Mouse (Mus musculus): ENCODE results near the gene Art1. TPM values are rescaled to one million over a fixed set of nuclear protein-coding genes. Genes with fewer than 3 reads are reported as not detected.

The Art1 gene
- 0.25 and 0.57 TPM in 2 replicates for polyA plus RNA-seq (2015; fragmentation: Nextera tagmentation; extraction: Ambion mirVana)

GRCm38 (mm10) chr7:102101487-102101886, at the start of gene Art1:
Gene Art1, plus strand, starts transcription at chr7:102101743.
- Histone ChIP-seq H3K27me3 (ENCODE audit: control insufficient read depth, insufficient read depth, low read depth, low read length) (no peaks in the 10 kb centered on the region), H3K4me3 (ENCODE audit: low read depth, low read length) (no peak within 1 kb of the TSS), H3K27ac (ENCODE audit: low read length) (no peak within 1 kb of the TSS), H3K36me3 (ENCODE audit: control insufficient read depth, insufficient read depth, low read length) (no peaks in the 10 kb centered on the region), H3K9me3 (replicated peaks; ENCODE audit: control insufficient read depth, low read length, poor library complexity, severe bottlenecking) (no peaks in the 10 kb centered on the region), H3K4me1 (ENCODE audit: control insufficient read depth, insufficient read depth, low read length) (peaks cover 3% of the 10 kb centered on the region; the same call in 1 of the 2 replicates), H3K9ac (ENCODE audit: low read depth, low read length) (no peak within 1 kb of the TSS), H3K4me2 (ENCODE audit: low read length) (no peak within 1 kb of the TSS)
- no peak for ATAC-seq
- WGBS: 37% methylated on average over 5 of the region's 5 CpGs

DNA sequence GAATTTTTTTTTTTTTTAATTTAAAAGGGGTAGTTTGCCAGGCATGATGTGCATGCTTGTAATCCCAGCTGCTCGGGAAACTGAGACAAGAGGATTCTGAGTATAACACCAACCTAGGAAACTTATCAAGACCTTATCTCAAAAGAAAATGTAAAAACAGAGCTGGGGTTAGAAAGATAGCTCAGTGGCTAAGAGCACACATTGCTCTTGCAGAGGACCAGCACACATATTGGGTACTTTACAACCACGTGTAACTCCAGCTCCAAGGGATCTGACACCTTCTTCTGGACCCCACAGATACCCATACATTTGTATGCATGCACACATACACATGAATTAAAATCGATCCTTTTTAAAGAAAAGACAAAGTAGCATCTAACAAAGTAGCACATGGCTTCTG, 40.2 kb upstream of the Art1 start:
- 96% methylated on average over 3 of the region's 3 CpGs for WGBS
- ATAC-seq: no peak
- no peak overlapping the region for H3K27ac ChIP-seq (ENCODE audit: low read length)
- H3K9ac ChIP-seq (ENCODE audit: low read depth, low read length): no peak overlapping the region
- no peak overlapping the region for H3K4me2 ChIP-seq (ENCODE audit: low read length)
- no peaks in the 10 kb centered on the region for H3K27me3 ChIP-seq (ENCODE audit: control insufficient read depth, insufficient read depth, low read depth, low read length)
- peaks cover 29% of the 10 kb centered on the region for H3K4me1 ChIP-seq (ENCODE audit: control insufficient read depth, insufficient read depth, low read length)
- no peak overlapping the region for H3K4me3 ChIP-seq (ENCODE audit: low read depth, low read length)
- 0 out of 2 replicates have a peak, but pooled peaks cover 2% of the 10 kb centered on the region for H3K36me3 ChIP-seq (ENCODE audit: control insufficient read depth, insufficient read depth, low read length)
- H3K9me3 ChIP-seq (replicated peaks; ENCODE audit: control insufficient read depth, low read length, poor library complexity, severe bottlenecking): no peaks in the 10 kb centered on the region

DNA sequence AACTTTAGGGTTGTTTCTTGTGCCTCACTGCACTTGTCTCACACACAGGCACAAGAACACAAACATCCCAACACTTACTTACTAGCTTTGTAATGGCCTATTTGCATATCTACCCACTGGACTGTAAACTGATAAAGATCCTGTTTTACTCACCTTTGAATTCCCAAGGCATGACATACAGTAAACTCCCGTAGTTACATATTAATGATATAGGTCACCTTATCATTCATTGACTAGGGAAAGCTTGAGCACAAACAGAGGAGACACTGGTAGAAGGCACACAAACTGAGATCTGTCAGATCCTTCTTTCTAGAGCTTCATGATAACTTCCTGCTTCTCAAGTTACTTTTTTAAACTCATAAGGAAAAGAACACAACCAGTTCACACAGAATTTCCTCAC, 39.3 kb upstream of the Art1 start:
- Histone ChIP-seq H3K27ac (ENCODE audit: low read length) (no peak overlapping the region), H3K36me3 (ENCODE audit: control insufficient read depth, insufficient read depth, low read length) (0 out of 2 replicates have a peak, but pooled peaks cover 2% of the 10 kb centered on the region), H3K9ac (ENCODE audit: low read depth, low read length) (no peak overlapping the region), H3K9me3 (replicated peaks; ENCODE audit: control insufficient read depth, low read length, poor library complexity, severe bottlenecking) (no peaks in the 10 kb centered on the region), H3K4me3 (ENCODE audit: low read depth, low read length) (no peak overlapping the region), H3K4me1 (ENCODE audit: control insufficient read depth, insufficient read depth, low read length) (peaks cover 31% of the 10 kb centered on the region), H3K27me3 (ENCODE audit: control insufficient read depth, insufficient read depth, low read depth, low read length) (no peaks in the 10 kb centered on the region), H3K4me2 (ENCODE audit: low read length) (no peak overlapping the region)
- 100% methylated on average over 1 of the region's 1 CpGs for WGBS
- no peak for ATAC-seq

DNA sequence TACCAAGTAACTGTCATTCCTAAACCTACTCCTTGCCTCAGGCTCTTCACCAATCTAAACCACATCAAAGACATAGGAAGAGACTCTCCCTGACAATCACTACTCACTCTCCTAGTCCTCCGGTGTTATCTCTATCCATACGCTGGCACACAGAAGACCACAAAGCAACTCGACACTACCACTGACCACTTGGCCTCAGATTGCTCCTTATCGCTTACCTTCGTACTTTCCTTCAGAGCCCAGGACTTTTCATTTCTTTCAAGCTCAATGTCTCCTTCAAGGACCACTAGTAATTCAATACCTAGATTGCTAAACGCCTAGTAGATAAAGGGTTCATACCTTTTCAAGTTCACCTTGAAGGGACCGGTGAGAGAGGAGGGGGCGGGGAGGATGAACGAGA, 37.7 kb upstream of the Art1 start:
- H3K4me2 ChIP-seq (ENCODE audit: low read length): peak overlapping the region; percentile 87
- H3K4me3 ChIP-seq (ENCODE audit: low read depth, low read length): peak overlapping the region; percentile 87
- no peaks in the 10 kb centered on the region for H3K27me3 ChIP-seq (ENCODE audit: control insufficient read depth, insufficient read depth, low read depth, low read length)
- 0 out of 2 replicates have a peak, but pooled peaks cover 2% of the 10 kb centered on the region for H3K36me3 ChIP-seq (ENCODE audit: control insufficient read depth, insufficient read depth, low read length)
- no peaks in the 10 kb centered on the region for H3K9me3 ChIP-seq (replicated peaks; ENCODE audit: control insufficient read depth, low read length, poor library complexity, severe bottlenecking)
- no peak overlapping the region for H3K9ac ChIP-seq (ENCODE audit: low read depth, low read length)
- 94% methylated on average over 9 of the region's 9 CpGs for WGBS
- no peak overlapping the region for H3K27ac ChIP-seq (ENCODE audit: low read length)
- no peak for ATAC-seq
- H3K4me1 ChIP-seq (ENCODE audit: control insufficient read depth, insufficient read depth, low read length): peaks cover 31% of the 10 kb centered on the region

DNA sequence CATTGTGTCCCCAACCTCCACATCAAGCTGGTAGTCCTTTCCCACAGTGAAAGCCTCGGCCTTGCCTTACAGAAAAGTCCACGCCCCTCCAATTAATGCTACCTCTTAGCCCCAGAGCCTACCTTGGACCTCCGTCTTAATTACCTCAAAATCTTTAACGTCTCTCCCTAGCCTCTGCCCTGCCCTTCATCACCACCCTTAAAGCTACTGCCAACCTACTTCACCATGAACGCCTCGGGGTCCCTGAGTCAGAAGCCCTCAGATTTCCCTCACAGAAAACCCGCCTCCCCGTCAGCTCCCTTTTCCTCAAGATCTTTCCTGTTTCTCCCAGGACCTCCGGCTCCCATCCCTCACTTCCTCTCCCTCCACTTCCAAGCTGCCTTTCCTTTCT, 36.9 kb upstream of the Art1 start:
- Histone ChIP-seq H3K9ac (ENCODE audit: low read depth, low read length) (peak overlapping the region; percentile 81), H3K9me3 (replicated peaks; ENCODE audit: control insufficient read depth, low read length, poor library complexity, severe bottlenecking) (no peaks in the 10 kb centered on the region), H3K27me3 (ENCODE audit: control insufficient read depth, insufficient read depth, low read depth, low read length) (no peaks in the 10 kb centered on the region), H3K27ac (ENCODE audit: low read length) (peak overlapping the region; percentile 86), H3K4me1 (ENCODE audit: control insufficient read depth, insufficient read depth, low read length) (peaks cover 31% of the 10 kb centered on the region), H3K4me3 (ENCODE audit: low read depth, low read length) (peak overlapping the region; percentile 87), H3K36me3 (ENCODE audit: control insufficient read depth, insufficient read depth, low read length) (0 out of 2 replicates have a peak, but pooled peaks cover under 1% of the 10 kb centered on the region), H3K4me2 (ENCODE audit: low read length) (peak overlapping the region; percentile 87)
- ATAC-seq: peak; percentile 72
- 2% methylated on average over 9 of the region's 9 CpGs for WGBS

DNA sequence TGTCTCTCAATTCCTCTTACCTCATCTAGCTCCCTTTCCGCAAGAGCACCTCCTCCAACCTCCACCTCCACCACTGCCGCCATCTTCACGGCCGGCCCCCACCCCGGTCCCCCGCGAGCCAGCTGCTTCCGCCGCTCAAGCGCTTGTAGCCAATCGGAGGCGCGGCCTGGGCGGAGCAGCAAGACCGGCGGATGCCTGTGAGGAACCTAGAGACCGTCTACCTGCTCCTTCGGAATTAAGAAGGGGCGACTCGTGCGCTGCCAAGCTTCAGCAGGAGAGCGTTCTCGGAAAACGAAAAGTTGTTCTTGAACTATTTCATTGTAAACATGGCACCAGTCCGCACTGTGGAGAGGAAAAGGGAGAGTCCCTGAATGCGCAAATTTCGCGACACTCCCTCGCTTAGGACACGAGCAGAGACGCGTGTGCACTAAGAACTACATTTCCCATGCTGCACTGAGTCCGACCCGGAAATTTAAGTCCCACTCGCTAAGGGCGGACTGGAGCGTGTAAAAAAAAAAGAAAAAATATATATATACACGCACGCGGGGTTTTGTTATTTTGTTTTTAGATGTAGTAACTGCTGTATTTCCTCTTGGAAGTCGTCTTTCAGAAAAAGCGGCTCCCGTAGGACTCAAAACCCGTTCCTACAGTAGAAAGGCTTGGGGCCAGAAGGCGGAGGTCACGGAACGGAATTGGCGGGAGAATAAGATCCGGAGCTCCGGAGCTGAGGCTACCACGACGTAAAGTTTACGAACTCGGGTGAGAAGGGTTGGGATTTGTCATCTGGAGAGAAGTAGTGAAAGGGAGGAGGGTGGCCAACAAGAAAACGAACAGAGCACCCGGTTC, 36.3 kb upstream of the Art1 start, which contains the start of the genes Rnf121, Xndc1 and Xntrpc:
Gene Rnf121 (minus strand): TSS at position 424 of the 846 bp plus-strand sequence.
Gene Xndc1 (plus strand): TSS at position 466 of the 846 bp plus-strand sequence.
Gene Xntrpc (plus strand): TSS at position 668 of the 846 bp plus-strand sequence.
- peaks cover 31% of the 10 kb centered on the region for H3K4me1 ChIP-seq (ENCODE audit: control insufficient read depth, insufficient read depth, low read length)
- peak; percentile 100 for ATAC-seq
- H3K4me2 ChIP-seq (ENCODE audit: low read length): peak within 1 kb of the TSS; percentile 87
- peak within 1 kb of the TSS; percentile 86 for H3K27ac ChIP-seq (ENCODE audit: low read length)
- no peaks in the 10 kb centered on the region for H3K9me3 ChIP-seq (replicated peaks; ENCODE audit: control insufficient read depth, low read length, poor library complexity, severe bottlenecking)
- peak within 1 kb of the TSS; percentile 87 for H3K4me3 ChIP-seq (ENCODE audit: low read depth, low read length)
- no peaks in the 10 kb centered on the region for H3K27me3 ChIP-seq (ENCODE audit: control insufficient read depth, insufficient read depth, low read depth, low read length)
- under 1% methylated on average over 56 of the region's 56 CpGs for WGBS
- no peaks in the 10 kb centered on the region for H3K36me3 ChIP-seq (ENCODE audit: control insufficient read depth, insufficient read depth, low read length)
- H3K9ac ChIP-seq (ENCODE audit: low read depth, low read length): peak within 1 kb of the TSS; percentile 81

DNA sequence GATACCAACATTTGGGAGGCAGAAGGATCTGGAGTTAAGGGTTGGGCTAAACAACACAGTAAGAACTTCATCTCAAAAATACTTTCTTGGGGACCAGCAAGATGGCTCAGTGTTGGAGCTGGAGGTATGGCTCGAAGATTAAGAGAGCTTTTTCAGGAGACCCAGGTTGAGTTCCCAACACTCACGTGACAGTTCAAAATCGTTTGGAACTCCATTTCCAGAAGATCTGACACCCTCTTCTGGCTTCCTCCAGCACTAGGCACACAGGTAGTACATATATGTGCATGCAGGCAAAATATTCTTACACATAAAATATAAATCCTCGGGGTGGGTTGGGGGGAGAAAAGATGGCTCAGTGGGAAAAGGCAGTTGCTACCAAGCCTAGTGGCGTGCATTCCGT, 35.2 kb upstream of the Art1 start:
- peak overlapping the region; percentile 59 for H3K4me2 ChIP-seq (ENCODE audit: low read length)
- H3K27me3 ChIP-seq (ENCODE audit: control insufficient read depth, insufficient read depth, low read depth, low read length): no peaks in the 10 kb centered on the region
- peaks cover 31% of the 10 kb centered on the region for H3K4me1 ChIP-seq (ENCODE audit: control insufficient read depth, insufficient read depth, low read length)
- no peak for ATAC-seq
- H3K27ac ChIP-seq (ENCODE audit: low read length): no peak overlapping the region
- no peaks in the 10 kb centered on the region for H3K36me3 ChIP-seq (ENCODE audit: control insufficient read depth, insufficient read depth, low read length)
- 77% methylated on average over 6 of the region's 6 CpGs for WGBS
- peak overlapping the region; percentile 87; the same call in 1 of the 2 replicates for H3K4me3 ChIP-seq (ENCODE audit: low read depth, low read length)
- H3K9me3 ChIP-seq (replicated peaks; ENCODE audit: control insufficient read depth, low read length, poor library complexity, severe bottlenecking): no peaks in the 10 kb centered on the region
- H3K9ac ChIP-seq (ENCODE audit: low read depth, low read length): 0 out of 2 replicates have a peak overlapping the region, but pooled peaks have one; percentile 25

DNA sequence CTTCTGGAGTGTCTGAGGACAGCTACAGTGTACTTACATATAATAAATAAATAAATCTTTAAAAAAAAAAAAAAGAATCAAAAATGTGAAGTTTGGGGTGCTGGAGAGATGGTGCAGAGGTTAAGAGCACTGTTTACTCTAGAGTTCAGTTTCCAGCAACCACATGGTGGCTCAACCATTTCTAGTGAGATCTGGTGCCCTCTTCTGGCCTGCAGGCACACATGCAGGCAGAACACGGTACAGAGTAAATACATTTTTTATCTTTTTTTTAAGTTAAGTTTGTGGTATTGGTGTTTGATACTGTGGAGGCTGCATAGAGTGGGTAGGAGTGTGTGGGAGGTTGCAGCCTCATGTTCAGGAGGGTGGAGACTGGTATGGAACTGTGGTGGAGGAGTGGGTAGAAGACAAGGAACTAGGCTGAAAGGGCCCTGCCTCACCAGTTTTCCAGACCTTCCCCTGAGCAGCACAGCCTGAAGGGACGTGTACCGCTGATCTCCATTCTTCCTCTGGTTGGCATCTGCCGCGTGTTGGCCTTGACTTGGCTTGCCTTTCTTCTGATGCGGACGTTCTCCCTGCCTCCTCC, 24.7 kb upstream of the Art1 start:
- H3K36me3 ChIP-seq (ENCODE audit: control insufficient read depth, insufficient read depth, low read length): peaks cover 35% of the 10 kb centered on the region
- no peak for ATAC-seq
- H3K9ac ChIP-seq (ENCODE audit: low read depth, low read length): no peak overlapping the region
- no peaks in the 10 kb centered on the region for H3K27me3 ChIP-seq (ENCODE audit: control insufficient read depth, insufficient read depth, low read depth, low read length)
- no peaks in the 10 kb centered on the region for H3K9me3 ChIP-seq (replicated peaks; ENCODE audit: control insufficient read depth, low read length, poor library complexity, severe bottlenecking)
- H3K4me2 ChIP-seq (ENCODE audit: low read length): no peak overlapping the region
- H3K27ac ChIP-seq (ENCODE audit: low read length): no peak overlapping the region
- no peak overlapping the region for H3K4me3 ChIP-seq (ENCODE audit: low read depth, low read length)
- WGBS: 66% methylated on average over 7 of the region's 7 CpGs
- no peaks in the 10 kb centered on the region for H3K4me1 ChIP-seq (ENCODE audit: control insufficient read depth, insufficient read depth, low read length)

- H3K9me3 ChIP-seq (replicated peaks; ENCODE audit: control insufficient read depth, low read length, poor library complexity, severe bottlenecking): no peaks in the 10 kb centered on the region
- H3K4me2 ChIP-seq (ENCODE audit: low read length): no peak overlapping the region
- 79% methylated on average over 7 of the region's 7 CpGs for WGBS
- H3K4me1 ChIP-seq (ENCODE audit: control insufficient read depth, insufficient read depth, low read length): no peaks in the 10 kb centered on the region
- H3K4me3 ChIP-seq (ENCODE audit: low read depth, low read length): no peak overlapping the region
- ATAC-seq: no peak
- H3K27me3 ChIP-seq (ENCODE audit: control insufficient read depth, insufficient read depth, low read depth, low read length): no peaks in the 10 kb centered on the region
- H3K36me3 ChIP-seq (ENCODE audit: control insufficient read depth, insufficient read depth, low read length): peaks cover 38% of the 10 kb centered on the region
- H3K27ac ChIP-seq (ENCODE audit: low read length): no peak overlapping the region
- no peak overlapping the region for H3K9ac ChIP-seq (ENCODE audit: low read depth, low read length)
These were observed 23.0 kb upstream of the Art1 start for GRCm38 (mm10) chr7:102078517-102078916.

Measured in midbrain, embryonic 16.5 days (tissue).